21 mouse cellular contexts compared by ENCODE assay signal in genomic region chr11:115243783-115244182, GRCm38 (mm10). TPM values are rescaled to one million over a fixed set of nuclear protein-coding genes. Genes with fewer than 3 reads are reported as not detected.
DNase-seq lines count a peak whose midpoint lies in the region; ATAC-seq and TF ChIP-seq lines count a peak whose summit lies in the region.
"Had no signal": no experiment of that assay in that cellular context is flagged by ENCODE, and none has a peak within 500 bp of the region (broad histone marks: within the 10 kb centered on the region; RNA-seq: fewer than 3 reads in every experiment).

No protein-coding gene starts in this region.

- H3K27ac ChIP-seq in hindbrain, embryonic 10.5 days = peak overlapping the region; percentile 37; the same call in 1 of the 2 replicates
- H3K27ac ChIP-seq in hindbrain, postnatal 0 days = no peak overlapping the region
- H3K27ac ChIP-seq in embryonic facial prominence, embryonic 10.5 days (replicated peaks) = 0 out of 2 replicates have a peak overlapping the region, but pooled peaks have one; percentile 30
- H3K27ac ChIP-seq in limb, embryonic 10.5 days = peak overlapping the region; percentile 38
- no peak overlapping the region for H3K27ac ChIP-seq in liver, embryonic 16.5 days (ENCODE audit: low read length)
- H3K27ac ChIP-seq: forebrain, embryonic 15.5 days; gastrocnemius, adult 2 months; hindbrain, embryonic 15.5 days had no signal

- no peak for DNase-seq in hindbrain, embryonic 10.5 days (ENCODE audit: low spot score)
- no peak for DNase-seq in hindbrain, postnatal 0 days (ENCODE audit: low spot score)
- no peak for DNase-seq in embryonic facial prominence, embryonic 10.5 days (ENCODE audit: low spot score)
- no peak for DNase-seq in limb, embryonic 10.5 days (ENCODE audit: low spot score)
- no peak for DNase-seq in lung, postnatal 4 days
- no peak for DNase-seq in frontal cortex, postnatal 25 days (ENCODE audit: low spot score in 2 of 2)
- DNase-seq: adrenal gland, adult 2 months; adrenal gland, postnatal 25 days; cerebellum, adult 18-20 months; cerebellum, adult 9-11 months; cerebellum, postnatal 36 days; gastrocnemius, adult 2 months; gastrocnemius, postnatal 25 days had no signal

- H3K4me1 ChIP-seq in hindbrain, embryonic 10.5 days (replicated peaks) = peaks cover 94% of the 10 kb centered on the region
- H3K4me1 ChIP-seq in hindbrain, postnatal 0 days (ENCODE audit: insufficient read depth, low read length) = 0 out of 2 replicates have a peak, but pooled peaks cover 7% of the 10 kb centered on the region
- peaks cover 64% of the 10 kb centered on the region for H3K4me1 ChIP-seq in embryonic facial prominence, embryonic 10.5 days
- peaks cover 90% of the 10 kb centered on the region for H3K4me1 ChIP-seq in limb, embryonic 10.5 days
- H3K4me1 ChIP-seq in liver, embryonic 16.5 days (ENCODE audit: control insufficient read depth, low read depth, low read length) = peaks cover 5% of the 10 kb centered on the region; the same call in 1 of the 2 replicates

- WGBS in hindbrain, embryonic 10.5 days = 85% methylated on average over 12 of the region's 12 CpGs
- 92% methylated on average over 12 of the region's 12 CpGs for WGBS in hindbrain, postnatal 0 days
- 90% methylated on average over 12 of the region's 12 CpGs for WGBS in embryonic facial prominence, embryonic 10.5 days
- WGBS in limb, embryonic 10.5 days = 85% methylated on average over 12 of the region's 12 CpGs
- 65% methylated on average over 12 of the region's 12 CpGs for WGBS in liver, embryonic 16.5 days (ENCODE audit: insufficient replicate concordance)

- H3K4me3 ChIP-seq in hindbrain, embryonic 10.5 days = no peak overlapping the region
- no peak overlapping the region for H3K4me3 ChIP-seq in hindbrain, postnatal 0 days (ENCODE audit: low read length)
- no peak overlapping the region for H3K4me3 ChIP-seq in embryonic facial prominence, embryonic 10.5 days
- no peak overlapping the region for H3K4me3 ChIP-seq in limb, embryonic 10.5 days
- no peak overlapping the region for H3K4me3 ChIP-seq in liver, embryonic 16.5 days (ENCODE audit: low read depth, low read length)
- H3K4me3 ChIP-seq: erythroblast, embryonic 14.5 days; forebrain, embryonic 15.5 days; gastrocnemius, adult 2 months; hindbrain, embryonic 15.5 days had no signal

- H3K9me3 ChIP-seq in hindbrain, embryonic 10.5 days = no peaks in the 10 kb centered on the region
- H3K9me3 ChIP-seq in hindbrain, postnatal 0 days (ENCODE audit: low read length) = no peaks in the 10 kb centered on the region
- no peaks in the 10 kb centered on the region for H3K9me3 ChIP-seq in embryonic facial prominence, embryonic 10.5 days
- H3K9me3 ChIP-seq in limb, embryonic 10.5 days (replicated peaks) = no peaks in the 10 kb centered on the region
- H3K9me3 ChIP-seq in liver, embryonic 16.5 days (replicated peaks; ENCODE audit: control insufficient read depth, low read length) = no peaks in the 10 kb centered on the region
- H3K9me3 ChIP-seq: forebrain, embryonic 15.5 days; hindbrain, embryonic 15.5 days had no signal

- no peak overlapping the region for H3K9ac ChIP-seq in hindbrain, postnatal 0 days (replicated peaks; ENCODE audit: low read length)
- H3K9ac ChIP-seq in liver, embryonic 16.5 days (ENCODE audit: low read depth, low read length) = no peak overlapping the region
- H3K9ac ChIP-seq: forebrain, embryonic 15.5 days; hindbrain, embryonic 15.5 days had no signal

- H3K4me2 ChIP-seq in hindbrain, postnatal 0 days (ENCODE audit: low read depth, low read length) = no peak overlapping the region
- H3K4me2 ChIP-seq in liver, embryonic 16.5 days (ENCODE audit: low read depth, low read length) = no peak overlapping the region
- H3K4me2 ChIP-seq: forebrain, embryonic 15.5 days; hindbrain, embryonic 15.5 days had no signal

- H3K27me3 ChIP-seq in hindbrain, embryonic 10.5 days (ENCODE audit: insufficient read depth, poor library complexity, severe bottlenecking) = peaks cover 59% of the 10 kb centered on the region
- H3K27me3 ChIP-seq in hindbrain, postnatal 0 days (ENCODE audit: insufficient read depth, low read length) = peaks cover 4% of the 10 kb centered on the region; the same call in 1 of the 2 replicates
- H3K27me3 ChIP-seq in embryonic facial prominence, embryonic 10.5 days (replicated peaks; ENCODE audit: low read depth, poor library complexity, severe bottlenecking) = peaks cover 80% of the 10 kb centered on the region
- peaks cover 85% of the 10 kb centered on the region for H3K27me3 ChIP-seq in limb, embryonic 10.5 days (ENCODE audit: low read depth, poor library complexity, severe bottlenecking)
- peaks cover 3% of the 10 kb centered on the region for H3K27me3 ChIP-seq in liver, embryonic 16.5 days (ENCODE audit: control insufficient read depth, insufficient read depth, low read depth, low read length)

- TF ChIP-seq CTCF in hindbrain, postnatal 0 days (IDR thresholded peaks at IDR 0.05; ENCODE audit: low read depth) = no peak

- H3K36me3 ChIP-seq in hindbrain, embryonic 10.5 days = peaks cover 19% of the 10 kb centered on the region; the same call in 1 of the 2 replicates
- H3K36me3 ChIP-seq in hindbrain, postnatal 0 days (ENCODE audit: insufficient read depth, low read length) = peaks cover 3% of the 10 kb centered on the region; the same call in 1 of the 2 replicates
- H3K36me3 ChIP-seq in embryonic facial prominence, embryonic 10.5 days (replicated peaks) = peaks cover 27% of the 10 kb centered on the region
- peaks cover 5% of the 10 kb centered on the region; the same call in 1 of the 2 replicates for H3K36me3 ChIP-seq in limb, embryonic 10.5 days
- H3K36me3 ChIP-seq in liver, embryonic 16.5 days (ENCODE audit: control insufficient read depth, insufficient read depth) = no peaks in the 10 kb centered on the region
- H3K36me3 ChIP-seq: forebrain, embryonic 15.5 days had no signal

- ATAC-seq in hindbrain, postnatal 0 days = no peak
- ATAC-seq in liver, embryonic 16.5 days (ENCODE audit: low read depth) = peak; percentile 72
- ATAC-seq: forebrain, embryonic 15.5 days; inflammation-experienced regulatory T-cells, adult 6 months had no signal

RNA-seq across cellular contexts. Expression of gene Grin2c, which starts 23.3 kb away (rescaled TPM):
- polyA plus RNA-seq in hindbrain, embryonic 10.5 days (2016; fragmentation: Nextera tagmentation; extraction: Ambion mirVana) = 0.14 and 0.18 TPM in 2 replicates
- 6.9 and 7.1 TPM in 2 replicates for total RNA-seq in hindbrain, postnatal 0 days (2014; rRNA removed)
- 1.0 and 1.1 TPM in 2 replicates for polyA plus RNA-seq in hindbrain, postnatal 0 days (2015; fragmentation: Nextera tagmentation; extraction: Ambion mirVana)
- 0.06 and 0.07 TPM in 2 replicates for polyA plus RNA-seq in embryonic facial prominence, embryonic 10.5 days (2016; fragmentation: Nextera tagmentation; extraction: Ambion mirVana)
- 0.11 and 0.34 TPM in 2 replicates for polyA plus RNA-seq in limb, embryonic 10.5 days (2016; fragmentation: Nextera tagmentation; extraction: Ambion mirVana)
- 0.05 and 0.09 TPM in 2 replicates for polyA plus RNA-seq in liver, embryonic 16.5 days (2015; fragmentation: Nextera tagmentation; extraction: Ambion mirVana)
- total RNA-seq: granulocyte monocyte progenitor cell, adult 5-6 weeks had no signal
- polyA plus RNA-seq: embryonic facial prominence, embryonic 14.5 days; forebrain, embryonic 11.5 days; inflammation-experienced regulatory T-cells, adult 6 months had no signal

RNA-seq across cellular contexts. Expression of gene Fdxr, which starts 33.1 kb away (rescaled TPM):
- polyA plus RNA-seq in hindbrain, embryonic 10.5 days (2016; fragmentation: Nextera tagmentation; extraction: Ambion mirVana) = 17.7 TPM in 2 replicates
- total RNA-seq in hindbrain, postnatal 0 days (2014; rRNA removed) = 20.0 and 22.6 TPM in 2 replicates
- polyA plus RNA-seq in hindbrain, postnatal 0 days (2015; fragmentation: Nextera tagmentation; extraction: Ambion mirVana) = 15.0 and 16.4 TPM in 2 replicates
- 17.6 and 18.1 TPM in 2 replicates for polyA plus RNA-seq in embryonic facial prominence, embryonic 10.5 days (2016; fragmentation: Nextera tagmentation; extraction: Ambion mirVana)
- 18.2 and 19.3 TPM in 2 replicates for polyA plus RNA-seq in limb, embryonic 10.5 days (2016; fragmentation: Nextera tagmentation; extraction: Ambion mirVana)
- polyA plus RNA-seq in liver, embryonic 16.5 days (2015; fragmentation: Nextera tagmentation; extraction: Ambion mirVana) = 19.5 and 21.7 TPM in 2 replicates

RNA-seq across cellular contexts. Expression of gene Fads6, which starts 53.7 kb away (rescaled TPM):
- polyA plus RNA-seq in hindbrain, embryonic 10.5 days (2016; fragmentation: Nextera tagmentation; extraction: Ambion mirVana) = 0.27 and 0.47 TPM in 2 replicates
- total RNA-seq in hindbrain, postnatal 0 days (2014; rRNA removed) = 8.3 and 10.8 TPM in 2 replicates
- polyA plus RNA-seq in hindbrain, postnatal 0 days (2015; fragmentation: Nextera tagmentation; extraction: Ambion mirVana) = 1.8 and 1.9 TPM in 2 replicates
- 0.27 and 0.62 TPM in 2 replicates for polyA plus RNA-seq in embryonic facial prominence, embryonic 10.5 days (2016; fragmentation: Nextera tagmentation; extraction: Ambion mirVana)
- 0.06 and 0.13 TPM in 2 replicates for polyA plus RNA-seq in limb, embryonic 10.5 days (2016; fragmentation: Nextera tagmentation; extraction: Ambion mirVana)
- polyA plus RNA-seq in liver, embryonic 16.5 days (2015; fragmentation: Nextera tagmentation; extraction: Ambion mirVana) = 4.4 and 4.5 TPM in 2 replicates

RNA-seq across cellular contexts. Expression of gene Nat9, which starts 56.1 kb away (rescaled TPM):
- 18.7 and 24.3 TPM in 2 replicates for polyA plus RNA-seq in hindbrain, embryonic 10.5 days (2016; fragmentation: Nextera tagmentation; extraction: Ambion mirVana)
- total RNA-seq in hindbrain, postnatal 0 days (2014; rRNA removed) = 17.3 and 27.8 TPM in 2 replicates
- 17.3 and 22.2 TPM in 2 replicates for polyA plus RNA-seq in hindbrain, postnatal 0 days (2015; fragmentation: Nextera tagmentation; extraction: Ambion mirVana)
- 18.2 and 18.4 TPM in 2 replicates for polyA plus RNA-seq in embryonic facial prominence, embryonic 10.5 days (2016; fragmentation: Nextera tagmentation; extraction: Ambion mirVana)
- 15.6 and 22.7 TPM in 2 replicates for polyA plus RNA-seq in limb, embryonic 10.5 days (2016; fragmentation: Nextera tagmentation; extraction: Ambion mirVana)
- 12.7 TPM in 2 replicates for polyA plus RNA-seq in liver, embryonic 16.5 days (2015; fragmentation: Nextera tagmentation; extraction: Ambion mirVana)

RNA-seq across cellular contexts. Expression of gene Tmem104, which starts 56.5 kb away (rescaled TPM):
- 6.9 and 10.6 TPM in 2 replicates for polyA plus RNA-seq in hindbrain, embryonic 10.5 days (2016; fragmentation: Nextera tagmentation; extraction: Ambion mirVana)
- total RNA-seq in hindbrain, postnatal 0 days (2014; rRNA removed) = 6.4 and 11.1 TPM in 2 replicates
- polyA plus RNA-seq in hindbrain, postnatal 0 days (2015; fragmentation: Nextera tagmentation; extraction: Ambion mirVana) = 10.1 and 13.5 TPM in 2 replicates
- 10.1 and 10.3 TPM in 2 replicates for polyA plus RNA-seq in embryonic facial prominence, embryonic 10.5 days (2016; fragmentation: Nextera tagmentation; extraction: Ambion mirVana)
- polyA plus RNA-seq in limb, embryonic 10.5 days (2016; fragmentation: Nextera tagmentation; extraction: Ambion mirVana) = 9.1 and 9.8 TPM in 2 replicates
- polyA plus RNA-seq in liver, embryonic 16.5 days (2015; fragmentation: Nextera tagmentation; extraction: Ambion mirVana) = 5.9 and 6.4 TPM in 2 replicates

Comparison
In these comparisons a context has a peak if more than half of its experiments do, and no peak if none do; other contexts are left out.
1. H3K27ac ChIP-seq: peak in hindbrain, embryonic 10.5 days (single experiment), embryonic facial prominence, embryonic 10.5 days (single experiment) and limb, embryonic 10.5 days (single experiment); none in hindbrain, postnatal 0 days (single experiment) and liver, embryonic 16.5 days (single experiment).